Mouse (Mus musculus) liver, adult 2 months (tissue): ENCODE data around the gene Acly.

ENCODE experiments used
- CTCF ChIP-seq: fragments of 200-500 bp; IDR thresholded peaks from 2 replicates; pipeline ENCODE4 v1.5.1; 2011; ENCODE audit warnings: low read depth, low read length, control low read depth
- POLR2A ChIP-seq: fragments of 200-500 bp; IDR thresholded peaks from 2 replicates; pipeline ENCODE4 v1.6.1; 2011; ENCODE audit warnings: low read length, control low read depth; ENCODE audit not compliant: insufficient read depth; ENCODE audit errors: extremely low read depth

- TF ChIP-seq CTCF (no peak), POLR2A (no peak)
Measured at GRCm38 (mm10) chr11:100526052-100526816, 1.6 kb downstream of the Acly start.
